Mouse (Mus musculus): ENCODE measurements around the gene Rab42. TPM values are rescaled to one million over a fixed set of nuclear protein-coding genes. Genes with fewer than 3 reads are reported as not detected.
A peak's percentile ranks its signal among the peaks of the same experiment; 100 is the strongest.

Gene Rab42
- polyA plus RNA-seq, 1 experiment from 2014 or later: 1.8 TPM

- Histone ChIP-seq H3K4me2 (no peak overlapping the region), H3K4me1 (peaks cover 8% of the 10 kb centered on the region; the same call in 1 of the 2 replicates), H3K9ac (no peak overlapping the region), H3K9me3 (no peaks in the 10 kb centered on the region), H3K36me3 (no peaks in the 10 kb centered on the region), H3K27me3 (replicated peaks) (no peaks in the 10 kb centered on the region), H3K4me3 (replicated peaks) (no peak overlapping the region), H3K27ac (no peak overlapping the region)
- WGBS: 74% methylated on average over 3 of the region's 3 CpGs
- no peak for ATAC-seq (ENCODE audit: insufficient read depth, low FRiP score, low read depth)
Measured at GRCm38 (mm10) chr4:132266835-132267349, 36.3 kb downstream of the Rab42 start.

- H3K4me1 ChIP-seq: peaks cover 19% of the 10 kb centered on the region
- no peak overlapping the region for H3K4me2 ChIP-seq
- no peaks in the 10 kb centered on the region for H3K36me3 ChIP-seq
- no peak for ATAC-seq (ENCODE audit: insufficient read depth, low FRiP score, low read depth)
- WGBS: 88% methylated on average over 7 of the region's 7 CpGs
- H3K4me3 ChIP-seq (replicated peaks): no peak overlapping the region
- H3K9ac ChIP-seq: no peak overlapping the region
- H3K9me3 ChIP-seq: no peaks in the 10 kb centered on the region
- H3K27me3 ChIP-seq (replicated peaks): no peaks in the 10 kb centered on the region
- no peak overlapping the region for H3K27ac ChIP-seq
Measured at GRCm38 (mm10) chr4:132263313-132263712, 39.9 kb downstream of the Rab42 start.

- no peaks in the 10 kb centered on the region for H3K9me3 ChIP-seq
- WGBS: 69% methylated on average over 5 of the region's 5 CpGs
- ATAC-seq (ENCODE audit: insufficient read depth, low FRiP score, low read depth): no peak
- H3K4me1 ChIP-seq: peaks cover 19% of the 10 kb centered on the region
- no peaks in the 10 kb centered on the region for H3K36me3 ChIP-seq
- no peak overlapping the region for H3K27ac ChIP-seq
- H3K4me3 ChIP-seq (replicated peaks): peak overlapping the region; percentile 77; the same call in 1 of the 2 replicates
- H3K9ac ChIP-seq: no peak overlapping the region
- H3K4me2 ChIP-seq: no peak overlapping the region
- no peaks in the 10 kb centered on the region for H3K27me3 ChIP-seq (replicated peaks)
Measured at GRCm38 (mm10) chr4:132262358-132262616, 40.9 kb downstream of the Rab42 start.

- peak within 1 kb of the TSS; percentile 94 for H3K27ac ChIP-seq
- 9% methylated on average over 43 of the region's 49 CpGs for WGBS
- peaks cover 19% of the 10 kb centered on the region for H3K4me1 ChIP-seq
- peak within 1 kb of the TSS; percentile 77 for H3K4me2 ChIP-seq
- ATAC-seq (ENCODE audit: insufficient read depth, low FRiP score, low read depth): peak; percentile 90
- no peaks in the 10 kb centered on the region for H3K36me3 ChIP-seq
- H3K4me3 ChIP-seq (replicated peaks): peak within 1 kb of the TSS; percentile 77
- peak within 1 kb of the TSS; percentile 92 for H3K9ac ChIP-seq
- H3K27me3 ChIP-seq (replicated peaks): no peaks in the 10 kb centered on the region
- no peaks in the 10 kb centered on the region for H3K9me3 ChIP-seq
Measured at GRCm38 (mm10) chr4:132261514-132262357, 41.4 kb downstream of the Rab42 start, which contains the start of gene Gmeb1. Gene Gmeb1 (minus strand): TSS chr4:132261602.

GRCm38 (mm10) chr4:132260404-132261379, 42.5 kb downstream of the Rab42 start:
- 2% methylated on average over 46 of the region's 64 CpGs for WGBS
- Histone ChIP-seq H3K27ac (peak overlapping the region; percentile 94), H3K4me1 (peaks cover 19% of the 10 kb centered on the region), H3K4me3 (replicated peaks) (peak overlapping the region; percentile 77), H3K9ac (peak overlapping the region; percentile 92), H3K27me3 (replicated peaks) (no peaks in the 10 kb centered on the region), H3K4me2 (peak overlapping the region; percentile 77), H3K36me3 (no peaks in the 10 kb centered on the region), H3K9me3 (no peaks in the 10 kb centered on the region)
- peak; percentile 82 for ATAC-seq (ENCODE audit: insufficient read depth, low FRiP score, low read depth)

GRCm38 (mm10) chr4:132259248-132259647, 43.9 kb downstream of the Rab42 start:
- Histone ChIP-seq H3K36me3 (no peaks in the 10 kb centered on the region), H3K9me3 (no peaks in the 10 kb centered on the region), H3K27ac (peak overlapping the region; percentile 36; the same call in 1 of the 2 replicates), H3K4me3 (replicated peaks) (peak overlapping the region; percentile 77; the same call in 1 of the 2 replicates), H3K4me2 (peak overlapping the region; percentile 77), H3K4me1 (peaks cover 19% of the 10 kb centered on the region), H3K9ac (no peak overlapping the region), H3K27me3 (replicated peaks) (no peaks in the 10 kb centered on the region)
- ATAC-seq (ENCODE audit: insufficient read depth, low FRiP score, low read depth): no peak
- 72% methylated on average over 4 of the region's 4 CpGs for WGBS

GRCm38 (mm10) chr4:132256384-132256783, 46.8 kb downstream of the Rab42 start:
- H3K9ac ChIP-seq: no peak overlapping the region
- ATAC-seq (ENCODE audit: insufficient read depth, low FRiP score, low read depth): no peak
- no peak overlapping the region for H3K4me2 ChIP-seq
- no peak overlapping the region for H3K4me3 ChIP-seq (replicated peaks)
- 91% methylated on average over 3 of the region's 3 CpGs for WGBS
- no peak overlapping the region for H3K27ac ChIP-seq
- H3K36me3 ChIP-seq: 0 out of 2 replicates have a peak, but pooled peaks cover under 1% of the 10 kb centered on the region
- no peaks in the 10 kb centered on the region for H3K9me3 ChIP-seq
- no peaks in the 10 kb centered on the region for H3K27me3 ChIP-seq (replicated peaks)
- H3K4me1 ChIP-seq: peaks cover 12% of the 10 kb centered on the region

- no peak overlapping the region for H3K4me2 ChIP-seq
- no peak overlapping the region for H3K9ac ChIP-seq
- ATAC-seq (ENCODE audit: insufficient read depth, low FRiP score, low read depth): no peak
- H3K27ac ChIP-seq: no peak overlapping the region
- no peaks in the 10 kb centered on the region for H3K27me3 ChIP-seq (replicated peaks)
- 74% methylated on average over 3 of the region's 3 CpGs for WGBS
- no peak overlapping the region for H3K4me3 ChIP-seq (replicated peaks)
- H3K36me3 ChIP-seq: peaks cover 13% of the 10 kb centered on the region; the same call in 1 of the 2 replicates
- H3K9me3 ChIP-seq: no peaks in the 10 kb centered on the region
- H3K4me1 ChIP-seq: peaks cover 10% of the 10 kb centered on the region
Measured at GRCm38 (mm10) chr4:132254986-132255385, 48.2 kb downstream of the Rab42 start.

GRCm38 (mm10) chr4:132253622-132254021, 49.6 kb downstream of the Rab42 start:
- H3K27ac ChIP-seq: no peak overlapping the region
- no peak overlapping the region for H3K4me2 ChIP-seq
- H3K36me3 ChIP-seq: peaks cover 21% of the 10 kb centered on the region; the same call in 1 of the 2 replicates
- H3K4me3 ChIP-seq (replicated peaks): no peak overlapping the region
- no peak for ATAC-seq (ENCODE audit: insufficient read depth, low FRiP score, low read depth)
- no peaks in the 10 kb centered on the region for H3K27me3 ChIP-seq (replicated peaks)
- 57% methylated on average over 2 of the region's 2 CpGs for WGBS
- H3K4me1 ChIP-seq: no peaks in the 10 kb centered on the region
- no peaks in the 10 kb centered on the region for H3K9me3 ChIP-seq
- H3K9ac ChIP-seq: no peak overlapping the region

- no peak for ATAC-seq (ENCODE audit: insufficient read depth, low FRiP score, low read depth)
- H3K27ac ChIP-seq: no peak overlapping the region
- no peaks in the 10 kb centered on the region for H3K4me1 ChIP-seq
- no peak overlapping the region for H3K4me3 ChIP-seq (replicated peaks)
- H3K9me3 ChIP-seq: no peaks in the 10 kb centered on the region
- peaks cover 22% of the 10 kb centered on the region; the same call in 1 of the 2 replicates for H3K36me3 ChIP-seq
- no peak overlapping the region for H3K9ac ChIP-seq
- no peaks in the 10 kb centered on the region for H3K27me3 ChIP-seq (replicated peaks)
- 83% methylated on average over 8 of the region's 8 CpGs for WGBS
- H3K4me2 ChIP-seq: no peak overlapping the region
Measured at GRCm38 (mm10) chr4:132253128-132253527, 50.1 kb downstream of the Rab42 start.
